Mouse (Mus musculus) heart, embryonic 14.5 days (tissue): ENCODE results near the gene Kif13a. TPM values are rescaled to one million over a fixed set of nuclear protein-coding genes. Genes with fewer than 3 reads are reported as not detected.

Source experiments
- ATAC-seq: fragments of 200-750 bp; cut with Nextera tagmentation; 2 replicates; pipeline ENCODE4 v1.8.0; 2017; ENCODE audit warnings: low read depth, moderate TSS enrichment; ENCODE audit not compliant: insufficient number of reproducible peaks, insufficient read depth, low FRiP score
- H3K27ac ChIP-seq, 2 experiments: fragments of 200-500 bp in 1 of 2; fragments of 300-500 bp in 1 of 2; sonication (generic) in 1 of 2; replicated peaks in 1 of 2; 2 replicates each; pipeline ENCODE4 v1.5.1; 2012 to 2014; ENCODE audit warnings: low read depth in 2 of 2, low read length in 2 of 2, control low read depth in 1 of 2, mild to moderate bottlenecking in 1 of 2, mixed read lengths in 1 of 2; ENCODE audit not compliant: control insufficient read depth in 1 of 2, insufficient read depth in 1 of 2
- H3K27me3 ChIP-seq: fragments of 300-500 bp; sonication (generic); 2 replicates; pipeline ENCODE4 v1.6.1; 2014; ENCODE audit warnings: mild to moderate bottlenecking, low read length, control low read depth; ENCODE audit not compliant: control insufficient read depth, insufficient read depth
- H3K36me3 ChIP-seq: fragments of 300-500 bp; sonication (generic); 2 replicates; pipeline ENCODE4 v1.6.1; 2014; ENCODE audit warnings: mild to moderate bottlenecking, control low read depth, low read length, mixed read lengths; ENCODE audit not compliant: control insufficient read depth, insufficient read depth
- H3K4me1 ChIP-seq, 2 experiments: fragments of 200-500 bp in 1 of 2; fragments of 300-500 bp in 1 of 2; sonication (generic) in 1 of 2; 2 replicates each; pipeline ENCODE4 v1.6.1; 2012 to 2014; ENCODE audit warnings: low read length in 2 of 2, control low read depth in 1 of 2, mixed read lengths in 1 of 2; ENCODE audit not compliant: control insufficient read depth in 2 of 2, insufficient read depth in 2 of 2
- H3K4me2 ChIP-seq: fragments of 300-500 bp; sonication (generic); 2 replicates; pipeline ENCODE4 v1.6.1; 2014; ENCODE audit warnings: mild to moderate bottlenecking, low read length
- H3K4me3 ChIP-seq, 2 experiments: fragments of 200-500 bp in 1 of 2; fragments of 300-500 bp in 1 of 2; sonication (generic) in 1 of 2; 2 replicates each; pipeline ENCODE4 v1.5.1; 2012 to 2014; ENCODE audit warnings: low read length in 2 of 2, mild to moderate bottlenecking in 2 of 2, control low read depth in 1 of 2, low read depth in 1 of 2, moderate library complexity in 1 of 2; ENCODE audit not compliant: control insufficient read depth in 1 of 2, insufficient read depth in 1 of 2
- H3K9ac ChIP-seq: fragments of 300-500 bp; sonication (generic); 2 replicates; pipeline ENCODE4 v1.6.1; 2014; ENCODE audit warnings: mild to moderate bottlenecking, low read length
- H3K9me3 ChIP-seq: fragments of 300-500 bp; sonication (generic); 2 replicates; pipeline ENCODE4 v1.6.1; 2016; ENCODE audit warnings: low read length, control low read depth; ENCODE audit not compliant: control insufficient read depth
- WGBS: fragments of 180-500 bp; shearing (Covaris S2); extraction: QIAGEN DNeasy Blood & Tissue Kit; methylation state at CpG from one replicate; pipeline ENCODE4 v1.1.7; 2014; 5-methylcytosine and 5-hydroxymethylcytosine counted together
- polyA plus RNA-seq: library from polyadenylated mRNA; unstranded; fragments of >200 nt; fragmentation: Nextera tagmentation; extraction: Ambion mirVana; gene quantifications from 2 replicates; pipeline ENCODE4 v1.2.1, GENCODE M21; 2014

Kif13a gene
- polyA plus RNA-seq, 1 experiment from 2014 or later, result 47.8 TPM

DNA sequence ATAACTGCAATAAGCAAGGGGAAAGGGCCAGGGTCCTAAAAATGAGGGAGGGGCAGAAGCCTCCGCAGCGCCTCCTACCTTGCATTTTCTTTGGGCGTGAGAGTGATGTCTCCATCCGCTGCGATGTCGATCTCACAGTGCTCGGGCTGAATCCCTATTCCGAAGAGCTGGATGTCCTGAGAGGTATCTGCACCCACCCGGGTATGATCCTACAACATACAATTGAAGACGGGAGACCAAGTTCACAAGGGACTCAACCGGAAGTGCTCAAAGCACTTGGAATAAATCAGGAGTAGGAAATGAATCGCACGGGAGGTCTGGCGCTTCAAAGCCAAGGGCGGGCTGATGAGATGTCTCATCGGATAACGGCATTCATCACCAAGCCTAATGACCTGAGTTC lies 119.1 kb downstream of the Kif13a start:
- Histone ChIP-seq H3K4me3 (no peak overlapping the region), H3K4me2 (no peak overlapping the region), H3K36me3 (peaks cover 94% of the 10 kb centered on the region), H3K27me3 (no peaks in the 10 kb centered on the region), H3K4me1 (peaks cover 7% of the 10 kb centered on the region in 2 experiments), H3K27ac (no peak overlapping the region), H3K9ac (no peak overlapping the region), H3K9me3 (no peaks in the 10 kb centered on the region)
- no peak for ATAC-seq
- 91% methylated on average over 17 of the region's 17 CpGs for WGBS

DNA sequence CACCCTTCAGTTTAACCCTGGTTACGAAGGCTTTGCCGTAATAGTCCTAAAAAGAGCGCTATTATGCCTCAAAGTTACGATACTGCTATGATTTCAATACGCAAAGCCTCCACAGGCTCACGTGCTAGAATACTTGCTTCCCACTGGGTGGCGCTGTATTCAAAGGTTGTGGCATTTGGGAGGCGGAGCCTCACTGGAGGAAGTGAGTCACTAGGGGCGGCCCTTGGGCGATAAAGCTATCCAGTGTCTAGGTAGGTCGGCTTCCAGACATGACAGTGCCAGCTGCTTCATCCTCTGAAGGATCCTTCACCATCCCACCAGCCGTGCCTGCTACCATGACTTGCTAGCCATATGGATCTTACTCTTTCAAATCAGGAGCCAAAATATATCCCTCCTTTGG lies 119.6 kb downstream of the Kif13a start:
- Histone ChIP-seq H3K4me2 (no peak overlapping the region), H3K4me1 (peaks cover 7% of the 10 kb centered on the region in 2 experiments), H3K27me3 (no peaks in the 10 kb centered on the region), H3K9ac (no peak overlapping the region), H3K27ac (no peak overlapping the region), H3K9me3 (no peaks in the 10 kb centered on the region), H3K36me3 (peaks cover 93% of the 10 kb centered on the region), H3K4me3 (no peak overlapping the region)
- no peak for ATAC-seq
- 87% methylated on average over 12 of the region's 12 CpGs for WGBS

DNA sequence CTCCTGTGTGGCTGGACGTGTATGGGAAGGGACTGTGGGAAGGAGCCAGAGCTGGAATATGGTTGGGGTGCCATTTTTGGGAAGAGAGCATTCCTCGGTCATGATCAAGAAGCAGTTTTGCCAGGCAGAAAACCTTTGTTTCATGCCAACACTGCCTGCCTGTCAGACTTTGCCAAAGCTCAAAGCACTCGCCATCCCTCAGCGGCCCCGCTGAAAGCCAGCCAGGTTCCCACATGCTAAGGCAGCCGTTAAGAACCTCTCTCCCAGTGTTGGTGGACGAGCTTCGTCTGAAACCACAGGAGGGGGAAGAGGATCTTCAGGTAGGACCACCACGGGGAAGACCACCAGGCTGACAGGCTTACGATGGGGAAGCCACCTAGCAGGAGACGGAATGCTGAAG lies 121.8 kb downstream of the Kif13a start:
- no peak overlapping the region for H3K4me3 ChIP-seq
- no peak overlapping the region for H3K9ac ChIP-seq
- no peak overlapping the region for H3K4me2 ChIP-seq
- 88% methylated on average over 11 of the region's 11 CpGs for WGBS
- H3K4me1 ChIP-seq, result peaks cover 7% of the 10 kb centered on the region in 2 experiments
- H3K27me3 ChIP-seq, result no peaks in the 10 kb centered on the region
- no peaks in the 10 kb centered on the region for H3K9me3 ChIP-seq
- peaks cover 77% of the 10 kb centered on the region for H3K36me3 ChIP-seq
- no peak overlapping the region for H3K27ac ChIP-seq
- no peak for ATAC-seq

DNA sequence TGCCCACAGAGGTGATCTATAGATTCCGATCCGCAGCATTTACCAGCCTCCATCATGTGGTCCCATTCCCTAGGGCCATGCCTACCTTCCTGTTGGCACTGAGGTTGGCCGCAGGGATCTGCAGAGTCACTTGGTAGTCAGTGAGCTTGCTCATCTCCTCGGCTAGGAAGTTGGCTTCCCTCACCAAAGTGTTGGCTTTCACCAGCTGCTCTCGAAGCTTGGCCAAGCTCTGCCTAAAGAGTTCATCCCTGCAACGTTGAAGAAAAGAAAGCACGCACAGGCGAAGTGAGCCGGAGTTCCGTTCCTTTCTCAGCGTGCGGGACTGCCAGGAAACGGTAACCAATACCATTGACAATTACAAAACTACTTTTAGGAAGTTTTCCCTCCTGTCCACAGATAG lies 128.5 kb downstream of the Kif13a start:
- no peaks in the 10 kb centered on the region for H3K9me3 ChIP-seq
- peaks cover 12 to 18% of the 10 kb centered on the region in 2 experiments for H3K4me1 ChIP-seq
- H3K27me3 ChIP-seq, result no peaks in the 10 kb centered on the region
- H3K36me3 ChIP-seq, result peaks cover 66% of the 10 kb centered on the region
- no peak overlapping the region for H3K9ac ChIP-seq
- no peak overlapping the region for H3K4me2 ChIP-seq
- no peak for ATAC-seq
- H3K4me3 ChIP-seq, result no peak overlapping the region
- H3K27ac ChIP-seq, result no peak overlapping the region
- WGBS, result 92% methylated on average over 13 of the region's 13 CpGs

DNA sequence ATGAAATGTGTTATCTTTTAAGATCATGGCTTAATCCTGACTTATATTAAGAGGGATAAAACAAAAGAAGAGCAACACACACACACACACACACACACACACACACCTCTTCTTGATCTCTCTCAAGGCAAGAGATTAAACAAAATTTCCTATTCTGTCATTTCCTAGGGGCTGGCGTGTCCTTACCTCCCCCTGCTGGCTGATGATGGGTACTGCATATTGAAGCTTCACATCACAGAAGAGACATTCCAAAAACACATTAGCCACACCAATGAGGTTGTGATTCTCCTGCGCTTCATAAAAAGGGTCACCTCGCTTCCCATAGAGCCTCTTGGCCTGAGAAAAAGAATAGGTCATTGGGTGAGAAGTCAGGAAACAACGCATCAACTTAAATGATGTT lies 131.5 kb downstream of the Kif13a start:
- Histone ChIP-seq H3K4me1 (peaks cover 14 to 25% of the 10 kb centered on the region in 2 experiments), H3K27me3 (no peaks in the 10 kb centered on the region), H3K36me3 (peaks cover 76% of the 10 kb centered on the region), H3K27ac (no peak overlapping the region), H3K4me2 (no peak overlapping the region), H3K9ac (no peak overlapping the region), H3K4me3 (no peak overlapping the region), H3K9me3 (no peaks in the 10 kb centered on the region)
- 42% methylated on average over 4 of the region's 4 CpGs for WGBS
- ATAC-seq, result no peak

DNA sequence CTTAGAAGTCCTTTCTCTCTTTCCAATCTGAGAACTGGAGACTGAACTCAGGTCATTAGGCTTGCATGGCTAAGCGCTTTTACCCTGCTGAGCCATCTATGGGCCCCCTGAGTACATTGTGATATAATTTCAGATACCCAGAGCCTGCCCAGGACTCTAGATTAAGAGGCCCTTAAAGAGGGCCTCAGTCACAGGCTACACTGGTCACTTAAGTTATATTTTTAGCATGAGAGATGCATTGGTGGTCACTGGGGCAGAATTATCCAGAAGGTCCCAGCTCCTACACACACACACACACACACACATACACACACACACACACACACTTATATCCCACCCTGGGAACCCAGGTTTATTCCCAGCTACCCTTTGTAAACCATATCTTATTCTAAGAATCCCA lies 133.3 kb downstream of the Kif13a start:
- peak; percentile 58 for ATAC-seq
- Histone ChIP-seq H3K27ac (peak overlapping the region; percentile 41 to 62), H3K4me3 (no peak overlapping the region), H3K9ac (no peak overlapping the region), H3K27me3 (no peaks in the 10 kb centered on the region), H3K4me1 (peaks cover 2 to 12% of the 10 kb centered on the region in 2 experiments; a peak in 3 of 4 replicates), H3K4me2 (no peak overlapping the region), H3K36me3 (peaks cover 82% of the 10 kb centered on the region), H3K9me3 (no peaks in the 10 kb centered on the region)
- 52% methylated on average over 1 of the region's 1 CpGs for WGBS

DNA sequence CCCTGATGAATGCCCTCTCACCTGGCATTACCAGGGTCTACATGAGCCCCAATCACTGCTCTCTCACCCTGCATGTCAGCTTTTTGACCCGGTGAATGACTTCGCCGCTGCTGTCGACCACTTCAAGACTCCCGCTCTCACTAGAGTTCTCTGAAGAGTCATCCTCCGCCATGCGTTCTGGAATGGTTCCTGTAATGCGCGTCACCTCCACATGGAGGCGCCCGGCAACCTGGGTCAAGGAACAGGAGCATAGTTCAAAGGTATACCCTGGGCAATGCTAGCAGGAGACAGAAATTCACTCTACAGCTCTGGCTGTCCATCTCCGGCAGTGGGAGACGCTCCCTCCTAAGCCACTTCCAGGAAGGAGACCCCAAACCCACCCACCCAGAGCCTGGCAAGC lies 135.8 kb downstream of the Kif13a start:
- Histone ChIP-seq H3K4me1 (peaks cover 2 to 12% of the 10 kb centered on the region in 2 experiments; a peak in 3 of 4 replicates), H3K9ac (no peak overlapping the region), H3K9me3 (no peaks in the 10 kb centered on the region), H3K4me3 (no peak overlapping the region), H3K36me3 (peaks cover 82% of the 10 kb centered on the region), H3K27me3 (no peaks in the 10 kb centered on the region), H3K27ac (no peak overlapping the region), H3K4me2 (no peak overlapping the region)
- WGBS, result 75% methylated on average over 13 of the region's 13 CpGs
- no peak for ATAC-seq

DNA sequence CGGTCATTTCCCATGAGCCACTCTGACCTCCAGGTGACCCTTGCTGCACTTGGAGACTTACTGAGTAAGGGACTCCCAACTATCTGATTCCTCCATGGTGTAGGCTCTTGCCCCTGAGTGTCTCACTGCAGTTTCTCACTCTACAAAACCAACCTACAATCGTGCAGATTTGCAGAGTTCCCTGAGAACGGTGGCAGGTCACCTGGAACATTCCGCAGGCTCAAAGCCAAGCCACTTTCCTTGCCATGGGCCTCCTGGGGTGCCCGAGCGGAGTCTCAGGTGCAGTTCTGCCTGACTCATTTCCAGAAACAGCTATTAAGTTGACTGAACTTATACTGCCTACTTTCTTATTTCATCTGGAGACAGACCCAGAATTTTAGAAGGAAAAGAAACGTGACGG lies 141.2 kb downstream of the Kif13a start:
- Histone ChIP-seq H3K4me2 (no peak overlapping the region), H3K36me3 (peaks cover 83% of the 10 kb centered on the region), H3K4me3 (no peak overlapping the region), H3K9ac (no peak overlapping the region), H3K4me1 (peaks cover 4 to 8% of the 10 kb centered on the region in 2 experiments; a peak in 3 of 4 replicates), H3K27ac (peak overlapping the region in 1 of 2 experiments; percentile 35; a peak in 1 of 4 replicates), H3K27me3 (no peaks in the 10 kb centered on the region), H3K9me3 (no peaks in the 10 kb centered on the region)
- ATAC-seq, result no peak
- 73% methylated on average over 8 of the region's 8 CpGs for WGBS
